Mouse (Mus musculus): ENCODE results near the gene Rps18. TPM values are rescaled to one million over a fixed set of nuclear protein-coding genes. Genes with fewer than 3 reads are reported as not detected.

The Rps18 gene
- total RNA-seq, 2 experiments from 2014 or later, result 440 to 443 TPM

Other genes with a start within 250 kb of the Rps18 start
- 10 to 100 TPM; 81.5 to 82.1 TPM for gene March2, start 237.3 kb downstream of the Rps18 start, total RNA-seq (2021)
- 100 to 1,000 TPM; 336 to 350 TPM for gene Rab11b, start 195.5 kb downstream of the Rps18 start, total RNA-seq (2021)
- gene Angptl4, start 174.2 kb downstream of the Rps18 start, total RNA-seq (2021), result 1 to 10 TPM; 5.2 to 9.1 TPM
- 10 to 100 TPM; 37.9 to 38.2 TPM for gene Kank3, start 145.5 kb downstream of the Rps18 start, total RNA-seq (2021)
- gene Rps28, start 131.4 kb downstream of the Rps18 start, total RNA-seq (2021), result 100 to 1,000 TPM; 861 to 875 TPM
- gene Ndufa7, start 131.4 kb downstream of the Rps18 start, total RNA-seq (2021), result 100 to 1,000 TPM; 225 to 228 TPM
- gene Cd320, start 112.9 kb downstream of the Rps18 start, total RNA-seq (2021), result 10 to 100 TPM; 24.1 to 26.4 TPM
- gene Gm7029, start 82.2 kb downstream of the Rps18 start, total RNA-seq (2021), result not detected
- gene Kifc1, start 65.3 kb downstream of the Rps18 start, total RNA-seq (2021), result 1 to 10 TPM; 3.9 to 7.1 TPM
- 1 to 10 TPM; 1.2 TPM for gene Platr17, start 50.9 kb downstream of the Rps18 start, total RNA-seq (2021)
- 10 to 100 TPM; 26.5 to 28.1 TPM for gene Daxx, start 46.6 kb downstream of the Rps18 start, total RNA-seq (2021)
- gene Tapbp, start 40.1 kb downstream of the Rps18 start, total RNA-seq (2021), result 10 to 100 TPM; 33.0 to 34.7 TPM
- gene Zbtb22, start 40.1 kb downstream of the Rps18 start, total RNA-seq (2021), result 10 to 100 TPM; 35.0 to 35.8 TPM
- 10 to 100 TPM; 67.1 to 68.4 TPM for gene Rgl2, start 26.5 kb downstream of the Rps18 start, total RNA-seq (2021)
- gene Pfdn6, start 15.7 kb downstream of the Rps18 start, total RNA-seq (2021), result 10 to 100 TPM; 89.2 to 96.1 TPM
- 10 to 100 TPM; 20.5 to 20.9 TPM for gene Wdr46, start 15.3 kb downstream of the Rps18 start, total RNA-seq (2021)
- gene B3galt4, start 4.5 kb downstream of the Rps18 start, total RNA-seq (2021), result 1 to 10 TPM; 5.2 to 9.8 TPM
- gene Vps52, start 189 bp downstream of the Rps18 start, total RNA-seq (2021), result 10 to 100 TPM; 71.3 to 77.5 TPM
- gene H2-K1, start 44.3 kb upstream of the Rps18 start, total RNA-seq (2021), result 10 to 100 TPM; 10.6 to 11.8 TPM
- gene Ring1, start 68.7 kb upstream of the Rps18 start, total RNA-seq (2021), result 10 to 100 TPM; 23.2 to 24.9 TPM
- gene H2-Ke6, start 72.1 kb upstream of the Rps18 start, total RNA-seq (2021), result 10 to 100 TPM; 29.7 to 32.0 TPM
- gene Slc39a7, start 75.7 kb upstream of the Rps18 start, total RNA-seq (2021), result 100 to 1,000 TPM in 1 of 2 experiments, 10 to 100 TPM in 1; 90.7 to 101 TPM
- gene Rxrb, start 75.8 kb upstream of the Rps18 start, total RNA-seq (2021), result 10 to 100 TPM; 74.8 to 78.7 TPM
- 10 to 100 TPM; 12.2 to 14.3 TPM for gene Col11a2, start 83.4 kb upstream of the Rps18 start, total RNA-seq (2021)
- gene H2-Oa, start 136.3 kb upstream of the Rps18 start, total RNA-seq (2021), result under 1 TPM in 1 of 2 experiments, not detected in 1; 0.55 TPM
- gene H2-DMa, start 163.5 kb upstream of the Rps18 start, total RNA-seq (2021), result 10 to 100 TPM; 26.6 to 27.7 TPM
- 100 to 1,000 TPM; 266 to 271 TPM for gene Brd2, start 166.6 kb upstream of the Rps18 start, total RNA-seq (2021)
- gene H2-DMb2, start 187.3 kb upstream of the Rps18 start, total RNA-seq (2021), result 1 to 10 TPM in 1 of 2 experiments, under 1 TPM in 1; 0.99 to 1.4 TPM
- gene H2-DMb1, start 197.1 kb upstream of the Rps18 start, total RNA-seq (2021), result 1 to 10 TPM; 1.2 to 1.8 TPM
- gene Tap1, start 231.6 kb upstream of the Rps18 start, total RNA-seq (2021), result 1 to 10 TPM; 2.7 to 3.3 TPM
- 1 to 10 TPM in 1 of 2 experiments, under 1 TPM in 1; 0.66 to 2.2 TPM for gene Psmb9, start 231.8 kb upstream of the Rps18 start, total RNA-seq (2021)
- gene Psmb8, start 241.7 kb upstream of the Rps18 start, total RNA-seq (2021), result 1 to 10 TPM; 1.7 TPM
- gene Tap2, start 247.5 kb upstream of the Rps18 start, total RNA-seq (2021), result 1 to 10 TPM; 2.6 to 3.0 TPM